Mouse (Mus musculus): ENCODE data around the gene Lpcat1. TPM values are rescaled to one million over a fixed set of nuclear protein-coding genes. Genes with fewer than 3 reads are reported as not detected.

Lpcat1 gene
- polyA plus RNA-seq, 1 experiment from 2014 or later: 81.9 TPM

DNA sequence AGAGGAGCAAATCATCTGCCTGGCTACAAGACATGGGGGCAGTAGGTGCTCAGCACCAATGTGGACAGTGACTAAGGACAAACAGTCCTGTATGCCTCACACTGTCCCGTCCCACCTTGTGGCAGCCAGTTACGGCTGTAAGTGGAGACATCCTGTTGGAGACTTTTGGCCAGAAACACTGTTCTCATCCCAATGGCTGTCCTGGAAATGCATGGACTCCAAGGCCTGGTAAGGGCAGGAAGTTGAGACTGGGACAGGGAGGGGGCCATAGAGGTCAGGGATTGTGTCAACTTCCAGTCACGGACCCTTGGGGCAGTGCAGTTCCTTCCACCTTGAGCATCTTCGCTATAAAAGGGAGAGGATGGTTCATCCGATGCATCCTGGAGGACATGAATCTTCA, 24.6 kb upstream of the Lpcat1 start:
- no peak for ATAC-seq (replicated peaks; ENCODE audit: low FRiP score)
- Histone ChIP-seq H3K4me3 (ENCODE audit: low read depth, low read length) (no peak overlapping the region), H3K4me1 (replicated peaks; ENCODE audit: control insufficient read depth, insufficient read depth, low read length) (peaks cover 44% of the 10 kb centered on the region), H3K27ac (ENCODE audit: low read depth, low read length) (no peak overlapping the region; the same call in 1 of the 2 replicates), H3K27me3 (replicated peaks; ENCODE audit: control insufficient read depth, insufficient read depth, low read length) (no peaks in the 10 kb centered on the region), H3K9me3 (ENCODE audit: control insufficient read depth, low read length) (no peaks in the 10 kb centered on the region), H3K4me2 (no peak overlapping the region), H3K36me3 (ENCODE audit: control insufficient read depth, insufficient read depth, low read length) (no peaks in the 10 kb centered on the region), H3K9ac (ENCODE audit: low read depth, low read length) (no peak overlapping the region)
- no peak for DNase-seq (ENCODE audit: low spot score)
- 80% methylated on average over 5 of the region's 5 CpGs for WGBS

DNA sequence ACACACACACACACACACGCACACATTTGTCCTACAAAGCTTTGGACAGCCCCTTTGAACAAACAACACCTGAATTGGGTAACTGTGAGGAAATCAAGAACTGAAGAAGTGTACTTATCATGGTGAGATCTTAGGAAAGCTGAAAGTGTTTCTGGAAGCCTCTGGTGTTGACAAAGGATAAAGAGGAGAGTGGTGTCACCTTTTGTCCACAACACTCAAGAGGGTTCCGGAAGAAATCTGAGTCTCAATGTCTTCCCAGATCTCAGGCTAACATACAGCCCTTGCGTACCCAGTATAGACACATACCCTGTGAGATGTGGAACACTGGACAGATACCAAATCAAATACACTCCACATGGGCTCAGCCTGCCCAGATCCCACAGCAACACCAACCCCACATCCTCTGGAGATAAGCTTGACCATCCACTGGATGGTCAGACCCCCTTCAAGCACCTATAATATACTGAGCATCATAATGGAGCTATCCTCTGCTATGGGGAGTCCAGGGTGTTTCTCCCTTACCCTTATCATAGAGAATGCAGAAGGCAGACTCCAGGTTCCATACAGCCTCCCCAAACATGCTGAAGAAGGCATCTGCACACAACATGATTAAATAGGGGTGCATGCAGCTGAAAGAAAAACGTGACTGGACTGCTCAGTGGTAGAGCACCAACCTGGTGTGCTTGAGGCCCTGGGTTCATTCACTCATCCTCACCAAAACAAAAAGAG, 23.7 kb upstream of the Lpcat1 start:
- WGBS: 76% methylated on average over 4 of the region's 4 CpGs
- peaks cover 51% of the 10 kb centered on the region for H3K4me1 ChIP-seq (replicated peaks; ENCODE audit: control insufficient read depth, insufficient read depth, low read length)
- no peak overlapping the region for H3K4me3 ChIP-seq (ENCODE audit: low read depth, low read length)
- H3K27me3 ChIP-seq (replicated peaks; ENCODE audit: control insufficient read depth, insufficient read depth, low read length): no peaks in the 10 kb centered on the region
- no peaks in the 10 kb centered on the region for H3K36me3 ChIP-seq (ENCODE audit: control insufficient read depth, insufficient read depth, low read length)
- no peak overlapping the region for H3K9ac ChIP-seq (ENCODE audit: low read depth, low read length)
- ATAC-seq (replicated peaks; ENCODE audit: low FRiP score) (peak; percentile 87), DNase-seq (ENCODE audit: low spot score) (no peak)
- H3K9me3 ChIP-seq (ENCODE audit: control insufficient read depth, low read length): no peaks in the 10 kb centered on the region
- peak overlapping the region; percentile 86 for H3K27ac ChIP-seq (ENCODE audit: low read depth, low read length)
- H3K4me2 ChIP-seq: peak overlapping the region; percentile 20; the same call in 1 of the 2 replicates

DNA sequence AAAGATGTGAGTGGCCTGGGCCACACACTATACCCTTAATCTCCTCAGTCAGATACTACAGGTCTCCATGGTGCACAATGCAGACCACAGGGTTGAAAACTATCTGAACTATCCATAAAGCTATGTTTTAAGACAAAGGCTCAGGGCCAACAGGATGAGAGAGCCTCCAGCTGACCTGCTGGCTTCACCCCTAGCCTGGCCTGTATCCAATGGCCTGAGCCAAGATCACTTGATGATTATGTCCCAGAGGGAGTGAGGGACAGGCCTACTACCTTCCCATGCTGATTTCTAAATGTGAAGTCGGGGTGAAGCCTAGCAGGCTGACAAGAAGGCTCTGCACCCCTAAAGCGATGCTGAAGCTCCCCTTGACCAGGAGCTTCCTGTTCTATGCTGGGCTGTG, 21.9 kb upstream of the Lpcat1 start:
- Histone ChIP-seq H3K27me3 (replicated peaks; ENCODE audit: control insufficient read depth, insufficient read depth, low read length) (no peaks in the 10 kb centered on the region), H3K4me2 (peak overlapping the region; percentile 51; the same call in 1 of the 2 replicates), H3K4me1 (replicated peaks; ENCODE audit: control insufficient read depth, insufficient read depth, low read length) (peaks cover 51% of the 10 kb centered on the region), H3K9ac (ENCODE audit: low read depth, low read length) (peak overlapping the region; percentile 2; the same call in 1 of the 2 replicates), H3K9me3 (ENCODE audit: control insufficient read depth, low read length) (no peaks in the 10 kb centered on the region), H3K27ac (ENCODE audit: low read depth, low read length) (peak overlapping the region; percentile 86), H3K4me3 (ENCODE audit: low read depth, low read length) (no peak overlapping the region), H3K36me3 (ENCODE audit: control insufficient read depth, insufficient read depth, low read length) (no peaks in the 10 kb centered on the region)
- DNase-seq (ENCODE audit: low spot score): no peak
- ATAC-seq (replicated peaks; ENCODE audit: low FRiP score): no peak
- WGBS: 80% methylated on average over 2 of the region's 2 CpGs

DNA sequence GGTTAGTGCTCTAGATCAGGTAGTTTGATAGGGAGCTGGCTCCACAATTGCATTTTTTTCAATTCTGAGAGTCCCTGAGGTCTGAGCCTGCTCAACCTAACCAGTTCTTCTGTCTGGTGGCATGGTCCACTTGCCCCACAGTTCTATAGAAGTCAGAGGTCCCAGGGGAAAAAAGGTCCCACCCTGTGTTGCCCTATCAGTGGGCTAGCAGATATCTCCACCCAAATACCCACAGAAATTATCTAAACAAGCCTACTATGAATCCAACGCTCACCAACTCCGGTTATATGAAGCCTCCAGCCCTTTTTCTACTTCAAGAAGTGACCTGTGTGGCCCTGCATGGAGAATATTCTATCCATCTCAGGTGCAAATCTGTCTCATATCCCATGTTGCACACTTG, 20.9 kb upstream of the Lpcat1 start:
- peak overlapping the region; percentile 51 for H3K4me2 ChIP-seq
- WGBS: 42% methylated on average over 2 of the region's 2 CpGs
- H3K9ac ChIP-seq (ENCODE audit: low read depth, low read length): peak overlapping the region; percentile 46

DNA sequence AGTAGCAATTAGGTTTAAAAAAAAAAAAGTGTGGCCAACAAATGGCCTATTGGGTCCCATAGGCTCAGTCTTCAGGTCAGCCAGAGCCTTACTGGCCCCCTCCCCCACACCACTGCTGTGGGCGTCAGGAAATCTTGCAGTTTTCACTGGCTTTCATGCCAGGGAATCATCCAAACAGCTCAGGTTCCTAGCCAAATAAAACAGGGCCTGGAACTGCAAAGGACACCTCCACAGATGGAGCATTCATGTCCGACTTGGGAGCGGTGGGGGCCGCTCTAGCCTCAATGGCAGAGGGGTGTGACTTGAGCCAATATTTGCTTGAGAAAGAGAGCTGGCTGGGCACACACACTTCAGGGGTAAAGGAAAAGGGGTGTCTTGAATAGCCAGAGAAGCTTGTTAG, 20.5 kb upstream of the Lpcat1 start:
- Histone ChIP-seq H3K36me3 (ENCODE audit: control insufficient read depth, insufficient read depth, low read length) (no peaks in the 10 kb centered on the region), H3K27me3 (replicated peaks; ENCODE audit: control insufficient read depth, insufficient read depth, low read length) (no peaks in the 10 kb centered on the region), H3K9ac (ENCODE audit: low read depth, low read length) (peak overlapping the region; percentile 46), H3K4me2 (peak overlapping the region; percentile 51), H3K4me1 (replicated peaks; ENCODE audit: control insufficient read depth, insufficient read depth, low read length) (peaks cover 44% of the 10 kb centered on the region), H3K9me3 (ENCODE audit: control insufficient read depth, low read length) (no peaks in the 10 kb centered on the region), H3K4me3 (ENCODE audit: low read depth, low read length) (no peak overlapping the region), H3K27ac (ENCODE audit: low read depth, low read length) (peak overlapping the region; percentile 86)
- DNase-seq (ENCODE audit: low spot score) (no peak), ATAC-seq (replicated peaks; ENCODE audit: low FRiP score) (peak; percentile 2; the same call in 1 of the 2 replicates)
- 66% methylated on average over 4 of the region's 4 CpGs for WGBS

More for the DNA sequence above, 20.9 kb upstream of the Lpcat1 start:
- H3K4me1 ChIP-seq (replicated peaks; ENCODE audit: control insufficient read depth, insufficient read depth, low read length): peaks cover 48% of the 10 kb centered on the region
- no peak overlapping the region for H3K4me3 ChIP-seq (ENCODE audit: low read depth, low read length)
- ATAC-seq (replicated peaks; ENCODE audit: low FRiP score) (peak; percentile 82), DNase-seq (ENCODE audit: low spot score) (no peak)
- no peaks in the 10 kb centered on the region for H3K27me3 ChIP-seq (replicated peaks; ENCODE audit: control insufficient read depth, insufficient read depth, low read length)
- H3K27ac ChIP-seq (ENCODE audit: low read depth, low read length): peak overlapping the region; percentile 86
- no peaks in the 10 kb centered on the region for H3K9me3 ChIP-seq (ENCODE audit: control insufficient read depth, low read length)
- no peaks in the 10 kb centered on the region for H3K36me3 ChIP-seq (ENCODE audit: control insufficient read depth, insufficient read depth, low read length)

DNA sequence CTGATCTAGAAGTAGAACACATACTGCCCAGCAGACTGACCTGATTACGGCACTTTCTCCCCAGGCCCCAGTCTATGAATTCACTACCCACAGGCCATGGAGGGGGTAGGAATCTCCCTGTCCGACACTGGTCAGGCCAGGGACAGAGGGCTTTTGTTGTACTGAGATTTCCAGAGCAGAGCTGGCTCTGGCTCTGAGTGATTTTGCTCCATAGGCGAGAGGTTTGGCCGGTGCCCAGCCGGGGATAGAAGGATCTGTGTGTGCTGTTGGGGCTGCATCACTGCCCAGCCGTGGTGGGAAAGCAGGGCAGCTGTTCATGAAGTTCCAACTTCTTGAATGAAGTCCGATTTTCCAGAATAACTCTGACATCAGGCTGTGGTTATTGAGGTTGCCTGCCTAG, 20.1 kb upstream of the Lpcat1 start:
- Histone ChIP-seq H3K27ac (ENCODE audit: low read depth, low read length) (peak overlapping the region; percentile 86), H3K4me3 (ENCODE audit: low read depth, low read length) (no peak overlapping the region), H3K9me3 (ENCODE audit: control insufficient read depth, low read length) (no peaks in the 10 kb centered on the region), H3K36me3 (ENCODE audit: control insufficient read depth, insufficient read depth, low read length) (no peaks in the 10 kb centered on the region), H3K27me3 (replicated peaks; ENCODE audit: control insufficient read depth, insufficient read depth, low read length) (no peaks in the 10 kb centered on the region), H3K4me2 (no peak overlapping the region; the same call in 1 of the 2 replicates), H3K9ac (ENCODE audit: low read depth, low read length) (peak overlapping the region; percentile 46; the same call in 1 of the 2 replicates), H3K4me1 (replicated peaks; ENCODE audit: control insufficient read depth, insufficient read depth, low read length) (peaks cover 41% of the 10 kb centered on the region)
- 58% methylated on average over 7 of the region's 7 CpGs for WGBS
- ATAC-seq (replicated peaks; ENCODE audit: low FRiP score) (no peak), DNase-seq (ENCODE audit: low spot score) (no peak)

DNA sequence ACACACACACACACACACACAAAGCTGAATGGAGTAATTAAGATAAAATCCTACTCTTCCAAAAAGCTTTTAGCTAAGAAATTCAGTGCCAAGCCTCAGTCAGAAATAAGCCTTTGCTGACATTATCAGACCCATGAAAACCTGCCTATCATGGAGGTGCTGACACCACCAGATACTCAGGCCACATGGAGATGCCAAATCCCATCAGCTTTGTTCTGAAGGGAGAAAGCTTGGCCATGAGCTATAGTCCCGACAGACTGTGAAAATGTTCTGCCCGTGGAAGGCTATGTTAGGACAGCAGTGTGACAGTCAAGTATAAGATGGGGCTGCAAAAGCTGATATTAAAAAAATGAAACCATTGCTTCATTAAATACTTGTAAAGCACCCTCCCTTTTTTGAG, 19.5 kb upstream of the Lpcat1 start:
- Histone ChIP-seq H3K9ac (ENCODE audit: low read depth, low read length) (peak overlapping the region; percentile 15; the same call in 1 of the 2 replicates), H3K4me1 (replicated peaks; ENCODE audit: control insufficient read depth, insufficient read depth, low read length) (peaks cover 36% of the 10 kb centered on the region), H3K4me3 (ENCODE audit: low read depth, low read length) (no peak overlapping the region), H3K27me3 (replicated peaks; ENCODE audit: control insufficient read depth, insufficient read depth, low read length) (no peaks in the 10 kb centered on the region), H3K36me3 (ENCODE audit: control insufficient read depth, insufficient read depth, low read length) (no peaks in the 10 kb centered on the region), H3K9me3 (ENCODE audit: control insufficient read depth, low read length) (no peaks in the 10 kb centered on the region), H3K27ac (ENCODE audit: low read depth, low read length) (0 out of 2 replicates have a peak overlapping the region, but pooled peaks have one; percentile 26), H3K4me2 (no peak overlapping the region)
- WGBS: 65% methylated on average over 2 of the region's 2 CpGs
- DNase-seq (ENCODE audit: low spot score) (no peak), ATAC-seq (replicated peaks; ENCODE audit: low FRiP score) (no peak)

DNA sequence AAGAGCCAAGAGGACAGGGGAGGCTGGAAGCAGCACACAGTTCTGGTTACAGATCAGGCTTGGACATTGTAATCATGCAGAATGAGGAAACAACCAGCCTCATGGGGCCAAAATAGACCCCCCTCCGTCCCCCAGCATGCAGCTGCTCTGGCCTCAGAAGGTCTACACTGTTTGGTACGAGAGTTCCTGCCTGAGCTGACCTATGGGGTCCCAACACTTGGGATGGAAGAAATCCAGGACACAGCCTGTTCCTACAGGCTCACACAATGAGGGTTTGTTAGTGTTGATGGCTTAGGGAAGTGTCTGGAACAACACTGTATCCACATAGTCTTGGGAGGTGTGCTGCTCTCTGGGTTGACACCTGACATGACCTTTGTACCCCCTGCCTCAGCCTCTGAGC, 18.8 kb upstream of the Lpcat1 start:
- H3K27me3 ChIP-seq (replicated peaks; ENCODE audit: control insufficient read depth, insufficient read depth, low read length): no peaks in the 10 kb centered on the region
- H3K4me1 ChIP-seq (replicated peaks; ENCODE audit: control insufficient read depth, insufficient read depth, low read length): peaks cover 33% of the 10 kb centered on the region
- peak overlapping the region; percentile 16; the same call in 1 of the 2 replicates for H3K9ac ChIP-seq (ENCODE audit: low read depth, low read length)
- H3K27ac ChIP-seq (ENCODE audit: low read depth, low read length): peak overlapping the region; percentile 26; the same call in 1 of the 2 replicates
- DNase-seq (ENCODE audit: low spot score): no peak
- H3K4me3 ChIP-seq (ENCODE audit: low read depth, low read length): no peak overlapping the region
- 72% methylated on average over 2 of the region's 2 CpGs for WGBS
- H3K4me2 ChIP-seq: no peak overlapping the region
- no peaks in the 10 kb centered on the region for H3K36me3 ChIP-seq (ENCODE audit: control insufficient read depth, insufficient read depth, low read length)
- ATAC-seq (replicated peaks; ENCODE audit: low FRiP score): no peak
- no peaks in the 10 kb centered on the region for H3K9me3 ChIP-seq (ENCODE audit: control insufficient read depth, low read length)

DNA sequence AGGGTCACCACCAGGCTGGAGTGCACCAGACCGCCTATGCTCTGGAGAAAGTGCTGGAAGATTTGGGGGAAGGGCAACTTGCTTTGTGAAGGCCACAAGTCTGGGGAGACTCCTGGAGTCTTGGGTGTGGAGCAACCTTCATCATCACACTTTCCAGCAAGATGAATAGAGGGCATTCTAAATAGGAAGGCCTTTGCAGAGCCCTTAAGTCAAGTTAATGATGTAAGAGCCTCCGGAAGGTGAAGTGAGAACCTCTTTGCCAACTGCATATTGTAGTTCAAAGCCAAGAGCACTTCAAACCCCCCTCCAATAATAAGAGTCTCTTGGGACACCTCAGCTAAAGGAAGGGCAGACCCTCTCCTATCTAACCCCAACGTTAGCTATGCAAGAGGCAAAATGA, 18.3 kb upstream of the Lpcat1 start:
- no peak for ATAC-seq (replicated peaks; ENCODE audit: low FRiP score)
- 87% methylated on average over 3 of the region's 3 CpGs for WGBS
- no peak for DNase-seq (ENCODE audit: low spot score)
- Histone ChIP-seq H3K4me1 (replicated peaks; ENCODE audit: control insufficient read depth, insufficient read depth, low read length) (peaks cover 32% of the 10 kb centered on the region), H3K27me3 (replicated peaks; ENCODE audit: control insufficient read depth, insufficient read depth, low read length) (no peaks in the 10 kb centered on the region), H3K36me3 (ENCODE audit: control insufficient read depth, insufficient read depth, low read length) (no peaks in the 10 kb centered on the region), H3K9ac (ENCODE audit: low read depth, low read length) (peak overlapping the region; percentile 16; the same call in 1 of the 2 replicates), H3K27ac (ENCODE audit: low read depth, low read length) (no peak overlapping the region), H3K4me3 (ENCODE audit: low read depth, low read length) (no peak overlapping the region), H3K4me2 (no peak overlapping the region), H3K9me3 (ENCODE audit: control insufficient read depth, low read length) (no peaks in the 10 kb centered on the region)
